Mouse (Mus musculus): Measurements from ENCODE around the gene Gm45062. TPM values are rescaled to one million over a fixed set of nuclear protein-coding genes. Genes with fewer than 3 reads are reported as not detected.

Gm45062 gene
- polyA plus RNA-seq, 1 experiment from 2014 or later, result 8.2 TPM

DNA sequence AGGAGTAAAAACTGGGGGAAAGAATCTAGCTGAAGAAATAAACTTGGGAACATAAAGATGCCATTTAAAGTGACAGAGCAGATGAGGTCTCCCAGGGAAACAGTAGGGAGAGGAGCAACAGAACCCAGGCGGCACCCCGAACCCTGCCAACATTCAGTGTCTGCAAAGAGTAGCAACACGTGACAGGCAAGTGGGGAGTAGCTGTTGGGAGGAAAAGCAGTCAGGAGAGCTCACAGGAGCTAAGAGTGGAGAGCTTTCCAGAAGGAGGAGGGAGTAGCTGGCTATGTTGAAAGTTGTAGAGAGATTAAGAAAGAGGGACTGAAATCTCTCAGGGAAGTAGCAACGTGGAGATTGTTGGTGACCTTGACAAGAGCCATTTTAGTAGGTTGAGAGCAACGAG is 214.2 kb downstream of the Gm45062 start:
- no peak for ATAC-seq (ENCODE audit: low read depth)
- Histone ChIP-seq H3K27ac (replicated peaks; ENCODE audit: low read depth, low read length) (no peak overlapping the region), H3K27me3 (replicated peaks; ENCODE audit: control insufficient read depth, insufficient read depth, low read length) (no peaks in the 10 kb centered on the region), H3K4me1 (ENCODE audit: control insufficient read depth, insufficient read depth, low read length) (no peaks in the 10 kb centered on the region), H3K9ac (ENCODE audit: low read depth, low read length) (no peak overlapping the region), H3K4me2 (ENCODE audit: low read depth, low read length) (no peak overlapping the region), H3K9me3 (ENCODE audit: control insufficient read depth, low read length) (no peaks in the 10 kb centered on the region), H3K4me3 (ENCODE audit: low read depth, low read length) (no peak overlapping the region), H3K36me3 (ENCODE audit: control insufficient read depth, insufficient read depth, low read length) (no peaks in the 10 kb centered on the region)
- 61% methylated on average over 5 of the region's 5 CpGs for WGBS
- DNase-seq (ENCODE audit: low spot score), result no peak

- H3K36me3 ChIP-seq (ENCODE audit: control insufficient read depth, insufficient read depth, low read length), result no peaks in the 10 kb centered on the region
- H3K4me3 ChIP-seq (ENCODE audit: low read depth, low read length), result no peak overlapping the region
- H3K27ac ChIP-seq (replicated peaks; ENCODE audit: low read depth, low read length), result no peak overlapping the region
- no peaks in the 10 kb centered on the region for H3K27me3 ChIP-seq (replicated peaks; ENCODE audit: control insufficient read depth, insufficient read depth, low read length)
- no peaks in the 10 kb centered on the region for H3K9me3 ChIP-seq (ENCODE audit: control insufficient read depth, low read length)
- ATAC-seq (ENCODE audit: low read depth) (no peak), DNase-seq (ENCODE audit: low spot score) (no peak)
- 87% methylated on average over 3 of the region's 3 CpGs for WGBS
- no peaks in the 10 kb centered on the region for H3K4me1 ChIP-seq (ENCODE audit: control insufficient read depth, insufficient read depth, low read length)
- H3K9ac ChIP-seq (ENCODE audit: low read depth, low read length), result no peak overlapping the region
- no peak overlapping the region for H3K4me2 ChIP-seq (ENCODE audit: low read depth, low read length)
Measured at GRCm38 (mm10) chr6:8474316-8474715, 215.1 kb downstream of the Gm45062 start.

DNA sequence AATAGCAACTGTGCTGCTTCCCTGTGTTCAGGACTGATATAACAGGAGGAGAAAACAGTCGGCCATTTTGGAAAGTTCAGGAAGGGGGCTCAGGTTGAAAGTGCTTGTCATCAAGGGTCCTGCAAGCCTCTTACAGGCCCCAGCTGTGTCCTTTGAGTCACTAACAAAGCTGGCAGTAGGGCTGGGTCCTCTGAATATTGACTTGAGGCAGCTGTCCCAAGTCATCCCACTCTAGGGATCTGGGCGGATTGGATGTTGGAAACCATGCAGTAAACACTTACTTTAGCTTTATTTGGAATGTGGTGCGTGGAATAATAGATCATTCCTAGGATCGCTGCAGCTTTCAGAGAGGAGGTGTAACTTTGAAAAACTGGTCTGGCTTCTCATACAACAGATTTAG is 215.6 kb downstream of the Gm45062 start:
- Histone ChIP-seq H3K27me3 (replicated peaks; ENCODE audit: control insufficient read depth, insufficient read depth, low read length) (no peaks in the 10 kb centered on the region), H3K27ac (replicated peaks; ENCODE audit: low read depth, low read length) (no peak overlapping the region), H3K4me2 (ENCODE audit: low read depth, low read length) (no peak overlapping the region), H3K36me3 (ENCODE audit: control insufficient read depth, insufficient read depth, low read length) (no peaks in the 10 kb centered on the region), H3K9me3 (ENCODE audit: control insufficient read depth, low read length) (no peaks in the 10 kb centered on the region), H3K9ac (ENCODE audit: low read depth, low read length) (no peak overlapping the region), H3K4me3 (ENCODE audit: low read depth, low read length) (no peak overlapping the region), H3K4me1 (ENCODE audit: control insufficient read depth, insufficient read depth, low read length) (no peaks in the 10 kb centered on the region)
- DNase-seq (ENCODE audit: low spot score), result peak; percentile 54
- 79% methylated on average over 4 of the region's 4 CpGs for WGBS
- peak; percentile 70; the same call in 1 of the 2 replicates for ATAC-seq (ENCODE audit: low read depth)

- no peaks in the 10 kb centered on the region for H3K9me3 ChIP-seq (ENCODE audit: control insufficient read depth, low read length)
- no peaks in the 10 kb centered on the region for H3K4me1 ChIP-seq (ENCODE audit: control insufficient read depth, insufficient read depth, low read length)
- DNase-seq (ENCODE audit: low spot score), result peak; percentile 57
- no peaks in the 10 kb centered on the region for H3K36me3 ChIP-seq (ENCODE audit: control insufficient read depth, insufficient read depth, low read length)
- H3K27me3 ChIP-seq (replicated peaks; ENCODE audit: control insufficient read depth, insufficient read depth, low read length), result no peaks in the 10 kb centered on the region
- 43% methylated on average over 1 of the region's 1 CpGs for WGBS
- H3K4me3 ChIP-seq (ENCODE audit: low read depth, low read length), result no peak overlapping the region
- H3K9ac ChIP-seq (ENCODE audit: low read depth, low read length), result no peak overlapping the region
- H3K27ac ChIP-seq (replicated peaks; ENCODE audit: low read depth, low read length), result no peak overlapping the region
- no peak overlapping the region for H3K4me2 ChIP-seq (ENCODE audit: low read depth, low read length)
- 0 out of 2 replicates have a peak, but pooled peaks have one; percentile 33 for ATAC-seq (ENCODE audit: low read depth)
Measured at GRCm38 (mm10) chr6:8479176-8479575, 219.9 kb downstream of the Gm45062 start.

GRCm38 (mm10) chr6:8484437-8485275 is 225.4 kb downstream of the Gm45062 start:
- no peak overlapping the region for H3K9ac ChIP-seq (ENCODE audit: low read depth, low read length)
- no peaks in the 10 kb centered on the region for H3K4me1 ChIP-seq (ENCODE audit: control insufficient read depth, insufficient read depth, low read length)
- H3K4me2 ChIP-seq (ENCODE audit: low read depth, low read length), result no peak overlapping the region
- H3K4me3 ChIP-seq (ENCODE audit: low read depth, low read length), result no peak overlapping the region
- H3K9me3 ChIP-seq (ENCODE audit: control insufficient read depth, low read length), result no peaks in the 10 kb centered on the region
- WGBS, result 88% methylated on average over 17 of the region's 17 CpGs
- no peaks in the 10 kb centered on the region for H3K27me3 ChIP-seq (replicated peaks; ENCODE audit: control insufficient read depth, insufficient read depth, low read length)
- no peak for ATAC-seq (ENCODE audit: low read depth)
- no peaks in the 10 kb centered on the region for H3K36me3 ChIP-seq (ENCODE audit: control insufficient read depth, insufficient read depth, low read length)
- no peak overlapping the region for H3K27ac ChIP-seq (replicated peaks; ENCODE audit: low read depth, low read length)
- DNase-seq (ENCODE audit: low spot score), result no peak

GRCm38 (mm10) chr6:8485414-8486175 is 226.3 kb downstream of the Gm45062 start:
- H3K9ac ChIP-seq (ENCODE audit: low read depth, low read length), result no peak overlapping the region
- no peak overlapping the region for H3K27ac ChIP-seq (replicated peaks; ENCODE audit: low read depth, low read length)
- WGBS, result 82% methylated on average over 16 of the region's 16 CpGs
- no peak overlapping the region for H3K4me3 ChIP-seq (ENCODE audit: low read depth, low read length)
- H3K9me3 ChIP-seq (ENCODE audit: control insufficient read depth, low read length), result no peaks in the 10 kb centered on the region
- H3K36me3 ChIP-seq (ENCODE audit: control insufficient read depth, insufficient read depth, low read length), result no peaks in the 10 kb centered on the region
- no peaks in the 10 kb centered on the region for H3K4me1 ChIP-seq (ENCODE audit: control insufficient read depth, insufficient read depth, low read length)
- H3K4me2 ChIP-seq (ENCODE audit: low read depth, low read length), result no peak overlapping the region
- DNase-seq (ENCODE audit: low spot score) (peak; percentile 41), ATAC-seq (ENCODE audit: low read depth) (no peak)
- no peaks in the 10 kb centered on the region for H3K27me3 ChIP-seq (replicated peaks; ENCODE audit: control insufficient read depth, insufficient read depth, low read length)

DNA sequence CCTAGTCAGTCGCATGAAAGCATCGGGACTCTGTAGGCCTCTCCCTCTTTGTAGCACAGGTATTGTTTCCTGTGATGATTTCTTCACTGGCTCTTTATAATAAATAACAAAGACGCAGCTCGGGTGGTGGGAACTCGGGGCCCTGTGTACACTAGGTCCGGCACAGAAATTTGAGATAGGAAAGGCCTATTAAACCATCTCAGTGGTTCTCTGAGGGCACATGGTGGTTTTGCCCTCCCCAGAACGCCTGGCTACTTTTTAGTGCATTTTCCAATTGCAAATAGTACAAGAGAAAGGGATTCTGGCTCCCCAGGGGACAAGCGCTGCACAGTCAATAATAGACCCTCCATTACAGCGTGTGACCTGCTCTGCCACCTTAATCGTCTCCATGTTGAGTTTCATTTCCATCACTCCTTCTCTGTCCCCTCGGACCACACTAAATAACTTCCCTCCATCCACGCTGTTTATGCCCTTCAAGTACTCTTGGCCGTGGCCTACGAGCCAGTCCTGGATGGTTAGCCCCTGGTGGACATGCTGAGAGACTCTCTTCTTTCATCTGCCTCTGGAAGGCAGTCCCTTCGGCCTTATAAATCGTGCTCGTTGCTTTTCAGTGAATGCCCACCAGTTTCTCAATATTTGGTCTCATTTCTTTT is 227.3 kb downstream of the Gm45062 start:
- 78% methylated on average over 17 of the region's 17 CpGs for WGBS
- Histone ChIP-seq H3K4me2 (ENCODE audit: low read depth, low read length) (no peak overlapping the region), H3K9me3 (ENCODE audit: control insufficient read depth, low read length) (no peaks in the 10 kb centered on the region), H3K36me3 (ENCODE audit: control insufficient read depth, insufficient read depth, low read length) (no peaks in the 10 kb centered on the region), H3K27me3 (replicated peaks; ENCODE audit: control insufficient read depth, insufficient read depth, low read length) (no peaks in the 10 kb centered on the region), H3K4me3 (ENCODE audit: low read depth, low read length) (no peak overlapping the region), H3K27ac (replicated peaks; ENCODE audit: low read depth, low read length) (no peak overlapping the region), H3K4me1 (ENCODE audit: control insufficient read depth, insufficient read depth, low read length) (no peaks in the 10 kb centered on the region), H3K9ac (ENCODE audit: low read depth, low read length) (no peak overlapping the region)
- ATAC-seq (ENCODE audit: low read depth) (no peak), DNase-seq (ENCODE audit: low spot score) (no peak)

DNA sequence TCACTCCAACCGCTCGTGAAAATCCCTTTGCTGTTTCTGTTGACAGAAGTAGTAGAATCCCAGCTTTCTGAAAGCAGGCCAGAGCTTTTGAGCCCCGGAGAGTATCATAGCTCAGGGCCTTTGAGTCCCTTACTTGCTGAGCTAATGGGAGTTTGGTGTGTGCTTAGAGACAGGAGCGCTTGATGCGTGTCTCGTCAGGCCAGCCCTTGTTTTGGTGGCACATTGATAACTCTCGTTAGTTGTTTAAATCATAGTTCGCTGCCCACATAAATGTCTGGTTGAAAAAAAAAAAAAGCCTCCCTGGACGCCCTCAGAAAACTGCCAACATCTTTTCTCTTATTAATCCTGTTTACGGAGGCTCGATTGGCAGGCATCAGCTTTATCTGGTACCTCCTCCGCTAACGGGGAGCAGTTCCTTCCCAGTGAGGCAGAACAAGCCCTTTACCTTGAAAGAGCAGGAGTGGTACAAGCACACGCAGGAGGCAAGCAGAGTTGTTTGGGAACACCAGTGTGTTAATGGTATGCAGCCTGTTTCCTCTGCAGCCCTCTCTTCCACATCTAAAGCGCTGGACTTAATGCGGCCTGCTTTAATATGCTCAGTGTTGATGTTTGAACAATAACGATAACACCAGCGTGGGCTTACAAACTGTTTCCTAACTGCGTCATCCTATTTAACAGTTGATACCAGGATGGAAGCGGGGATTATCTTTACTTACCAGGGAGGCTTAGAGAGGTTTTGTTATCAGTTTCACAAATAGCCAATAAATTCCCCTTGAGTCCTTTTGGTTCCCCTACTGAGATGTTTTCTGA is 228.0 kb downstream of the Gm45062 start:
- DNase-seq (ENCODE audit: low spot score), result no peak
- Histone ChIP-seq H3K9me3 (ENCODE audit: control insufficient read depth, low read length) (no peaks in the 10 kb centered on the region), H3K9ac (ENCODE audit: low read depth, low read length) (no peak overlapping the region), H3K4me3 (ENCODE audit: low read depth, low read length) (no peak overlapping the region), H3K36me3 (ENCODE audit: control insufficient read depth, insufficient read depth, low read length) (no peaks in the 10 kb centered on the region), H3K27me3 (replicated peaks; ENCODE audit: control insufficient read depth, insufficient read depth, low read length) (no peaks in the 10 kb centered on the region), H3K4me1 (ENCODE audit: control insufficient read depth, insufficient read depth, low read length) (no peaks in the 10 kb centered on the region), H3K27ac (replicated peaks; ENCODE audit: low read depth, low read length) (no peak overlapping the region), H3K4me2 (ENCODE audit: low read depth, low read length) (no peak overlapping the region)
- no peak for ATAC-seq (ENCODE audit: low read depth)
- 66% methylated on average over 20 of the region's 20 CpGs for WGBS
